In the genomic region with DNA sequence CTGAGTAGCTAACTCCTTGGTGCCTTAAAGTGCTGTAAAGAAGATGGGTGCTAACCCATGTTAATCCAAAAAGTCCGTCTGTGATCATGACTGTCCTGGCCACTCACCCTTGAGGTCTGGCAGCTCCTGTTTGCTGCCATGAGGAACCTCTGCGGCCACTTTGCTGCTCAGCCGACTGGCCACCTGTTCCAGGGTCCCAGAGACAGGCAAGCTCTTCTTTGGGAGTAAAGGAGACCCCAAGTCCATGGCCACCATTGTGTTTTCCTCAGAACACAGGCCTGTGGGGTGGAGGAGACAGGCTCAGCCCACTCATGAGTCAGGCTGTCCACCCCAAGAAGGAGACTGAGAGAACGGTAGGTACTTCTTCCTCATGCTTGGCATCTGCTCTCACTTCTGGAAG, we compare ENCODE assay signal across 8 mouse cellular contexts. TPM values are rescaled to one million over a fixed set of nuclear protein-coding genes. Genes with fewer than 3 reads are reported as not detected.
A peak's percentile ranks its signal among the peaks of the same experiment; 100 is the strongest.
DNase-seq lines count a peak whose midpoint lies in the region; ATAC-seq and TF ChIP-seq lines count a peak whose summit lies in the region.

No protein-coding gene starts in this region.

- no peak overlapping the region; the same call in 1 of the 2 replicates for H3K9ac ChIP-seq in liver, embryonic 15.5 days

- H3K4me3 ChIP-seq in erythroblast, embryonic 14.5 days (replicated peaks), result peak overlapping the region; percentile 77
- peak overlapping the region; percentile 97 for H3K4me3 ChIP-seq in E14TG2a.4 (replicated peaks; ENCODE audit: low read length)
- peak overlapping the region; percentile 99 for H3K4me3 ChIP-seq in hindbrain, embryonic 10.5 days
- H3K4me3 ChIP-seq in liver, embryonic 15.5 days (replicated peaks), result peak overlapping the region; percentile 94

- no peak for ATAC-seq in erythroblast, adult 5-6 weeks (replicated peaks; ENCODE audit: low FRiP score, poor library complexity, severe bottlenecking)
- no peak for ATAC-seq in liver, embryonic 15.5 days (ENCODE audit: insufficient read depth)

- intact Hi-C loops in left cerebral cortex, postnatal 4 days (cut with DNase I), result loop anchor here (2.0 kb wide), 1 partner anchor 20 kb away; no protein-coding TSS in a partner anchor

- no peaks in the 10 kb centered on the region for H3K27me3 ChIP-seq in erythroblast, embryonic 14.5 days (ENCODE audit: control insufficient read depth)
- H3K27me3 ChIP-seq in E14TG2a.4 (ENCODE audit: insufficient read depth, low read length), result no peaks in the 10 kb centered on the region
- no peaks in the 10 kb centered on the region for H3K27me3 ChIP-seq in hindbrain, embryonic 10.5 days (ENCODE audit: insufficient read depth, poor library complexity, severe bottlenecking)
- no peaks in the 10 kb centered on the region for H3K27me3 ChIP-seq in liver, embryonic 15.5 days

- peak overlapping the region; percentile 41; the same call in 1 of the 2 replicates for H3K27ac ChIP-seq in hindbrain, embryonic 10.5 days
- H3K27ac ChIP-seq in liver, embryonic 15.5 days (replicated peaks), result no peak overlapping the region; the same call in 1 of the 2 replicates

- peaks cover 55% of the 10 kb centered on the region for H3K36me3 ChIP-seq in erythroblast, embryonic 14.5 days (ENCODE audit: control insufficient read depth)
- peaks cover 54% of the 10 kb centered on the region for H3K36me3 ChIP-seq in E14TG2a.4 (ENCODE audit: insufficient read depth, low read length)
- peaks cover 56% of the 10 kb centered on the region for H3K36me3 ChIP-seq in hindbrain, embryonic 10.5 days
- H3K36me3 ChIP-seq in liver, embryonic 15.5 days (replicated peaks), result peaks cover 50% of the 10 kb centered on the region

- no peak for TF ChIP-seq CTCF in E14TG2a.4 (conservative IDR thresholded peaks at IDR 0.05; ENCODE audit: low read length)

- no peaks in the 10 kb centered on the region for H3K9me3 ChIP-seq in erythroblast, embryonic 14.5 days (ENCODE audit: control insufficient read depth, low read length)
- no peaks in the 10 kb centered on the region for H3K9me3 ChIP-seq in E14TG2a.4 (ENCODE audit: low read length)
- no peaks in the 10 kb centered on the region for H3K9me3 ChIP-seq in hindbrain, embryonic 10.5 days
- no peaks in the 10 kb centered on the region for H3K9me3 ChIP-seq in liver, embryonic 15.5 days (replicated peaks)

- peak overlapping the region; percentile 89 for H3K4me2 ChIP-seq in liver, embryonic 15.5 days

- no peak for DNase-seq in hindbrain, embryonic 10.5 days (ENCODE audit: low spot score)
- DNase-seq in left cerebral cortex, adult 18-20 months (ENCODE audit: low spot score in 2 of 2), result no peak
- DNase-seq in ovary, postnatal 10 days (ENCODE audit: low spot score), result no peak
- DNase-seq in left cerebral cortex, postnatal 4 days, result no peak

- H3K4me1 ChIP-seq in erythroblast, embryonic 14.5 days (ENCODE audit: control insufficient read depth), result peaks cover 44% of the 10 kb centered on the region
- H3K4me1 ChIP-seq in E14TG2a.4 (replicated peaks; ENCODE audit: low read depth, low read length), result peaks cover 76% of the 10 kb centered on the region
- H3K4me1 ChIP-seq in hindbrain, embryonic 10.5 days (replicated peaks), result peaks cover 35% of the 10 kb centered on the region
- peaks cover 49% of the 10 kb centered on the region for H3K4me1 ChIP-seq in liver, embryonic 15.5 days (replicated peaks)

- 86% methylated on average over 4 of the region's 4 CpGs for WGBS in hindbrain, embryonic 10.5 days
- 66% methylated on average over 4 of the region's 4 CpGs for WGBS in liver, embryonic 15.5 days (ENCODE audit: insufficient replicate concordance)

RNA-seq across cellular contexts. Expression of a gene that starts 12.3 kb away (rescaled TPM):
- 23.1 and 23.2 TPM in 2 replicates for polyA plus RNA-seq in erythroblast, embryonic 14.5 days (2012)
- total RNA-seq in erythroblast, adult 5-6 weeks (2015; ENCODE audit: low replicate concordance), result 64.6 and 80.7 TPM in 2 replicates
- 104 and 150 TPM in 2 replicates for total RNA-seq in erythroblast, adult 5-6 weeks (2017; ENCODE audit: low replicate concordance)
- 101 and 112 TPM in 2 replicates for polyA plus RNA-seq in hindbrain, embryonic 10.5 days (2016; fragmentation: Nextera tagmentation; extraction: Ambion mirVana)
- 36.1 and 39.1 TPM in 2 replicates for polyA plus RNA-seq in liver, embryonic 15.5 days (2015; fragmentation: Nextera tagmentation; extraction: Ambion mirVana)
- 100 to 1,000 TPM; 183 to 219 TPM for total RNA-seq in left cerebral cortex, adult 18-20 months (2021)
- total RNA-seq in left cerebral cortex, postnatal 4 days (2021), result 100 to 1,000 TPM in 1 of 2 experiments, 10 to 100 TPM in 1; 98.5 to 109 TPM

RNA-seq across cellular contexts. Expression of a gene that starts 26.6 kb away (rescaled TPM):
- 2.2 and 2.5 TPM in 2 replicates for polyA plus RNA-seq in erythroblast, embryonic 14.5 days (2012)
- total RNA-seq in erythroblast, adult 5-6 weeks (2015; ENCODE audit: low replicate concordance), result 9.2 and 11.9 TPM in 2 replicates
- total RNA-seq in erythroblast, adult 5-6 weeks (2017; ENCODE audit: low replicate concordance), result 0.77 and 3.5 TPM in 2 replicates
- polyA plus RNA-seq in hindbrain, embryonic 10.5 days (2016; fragmentation: Nextera tagmentation; extraction: Ambion mirVana), result 25.1 and 34.7 TPM in 2 replicates
- polyA plus RNA-seq in liver, embryonic 15.5 days (2015; fragmentation: Nextera tagmentation; extraction: Ambion mirVana), result 6.2 and 6.7 TPM in 2 replicates
- 10 to 100 TPM; 46.0 to 47.9 TPM for total RNA-seq in left cerebral cortex, adult 18-20 months (2021)
- total RNA-seq in left cerebral cortex, postnatal 4 days (2021), result 100 to 1,000 TPM; 114 to 122 TPM

RNA-seq across cellular contexts. Expression of a gene that starts 40.7 kb away (rescaled TPM):
- polyA plus RNA-seq in erythroblast, embryonic 14.5 days (2012), result 0.17 and 0.24 TPM in 2 replicates
- 5.0 and 9.2 TPM in 2 replicates for total RNA-seq in erythroblast, adult 5-6 weeks (2015; ENCODE audit: low replicate concordance)
- total RNA-seq in erythroblast, adult 5-6 weeks (2017; ENCODE audit: low replicate concordance), result 4.6 and 5.2 TPM in 2 replicates
- polyA plus RNA-seq in hindbrain, embryonic 10.5 days (2016; fragmentation: Nextera tagmentation; extraction: Ambion mirVana), result 0.75 and 1.0 TPM in 2 replicates
- polyA plus RNA-seq in liver, embryonic 15.5 days (2015; fragmentation: Nextera tagmentation; extraction: Ambion mirVana), result 2.4 and 4.0 TPM in 2 replicates
- 1 to 10 TPM; 3.3 to 4.6 TPM for total RNA-seq in left cerebral cortex, adult 18-20 months (2021)
- total RNA-seq in left cerebral cortex, postnatal 4 days (2021), result 1 to 10 TPM; 1.5 to 1.9 TPM

RNA-seq across cellular contexts. Expression of a gene that starts 41.6 kb away (rescaled TPM):
- polyA plus RNA-seq in erythroblast, embryonic 14.5 days (2012), result 11.5 and 13.2 TPM in 2 replicates
- total RNA-seq in erythroblast, adult 5-6 weeks (2015; ENCODE audit: low replicate concordance), result 13.1 and 25.3 TPM in 2 replicates
- total RNA-seq in erythroblast, adult 5-6 weeks (2017; ENCODE audit: low replicate concordance), result 31.6 and 51.6 TPM in 2 replicates
- 114 and 133 TPM in 2 replicates for polyA plus RNA-seq in hindbrain, embryonic 10.5 days (2016; fragmentation: Nextera tagmentation; extraction: Ambion mirVana)
- 29.1 and 32.3 TPM in 2 replicates for polyA plus RNA-seq in liver, embryonic 15.5 days (2015; fragmentation: Nextera tagmentation; extraction: Ambion mirVana)
- total RNA-seq in left cerebral cortex, adult 18-20 months (2021), result 10 to 100 TPM; 81.2 to 87.6 TPM
- 100 to 1,000 TPM; 111 to 123 TPM for total RNA-seq in left cerebral cortex, postnatal 4 days (2021)
